Mouse (Mus musculus): Measurements from ENCODE around the gene Siae. TPM values are rescaled to one million over a fixed set of nuclear protein-coding genes. Genes with fewer than 3 reads are reported as not detected.

The Siae gene
- polyA plus RNA-seq, 1 experiment from 2014 or later, result 8.5 TPM

DNA sequence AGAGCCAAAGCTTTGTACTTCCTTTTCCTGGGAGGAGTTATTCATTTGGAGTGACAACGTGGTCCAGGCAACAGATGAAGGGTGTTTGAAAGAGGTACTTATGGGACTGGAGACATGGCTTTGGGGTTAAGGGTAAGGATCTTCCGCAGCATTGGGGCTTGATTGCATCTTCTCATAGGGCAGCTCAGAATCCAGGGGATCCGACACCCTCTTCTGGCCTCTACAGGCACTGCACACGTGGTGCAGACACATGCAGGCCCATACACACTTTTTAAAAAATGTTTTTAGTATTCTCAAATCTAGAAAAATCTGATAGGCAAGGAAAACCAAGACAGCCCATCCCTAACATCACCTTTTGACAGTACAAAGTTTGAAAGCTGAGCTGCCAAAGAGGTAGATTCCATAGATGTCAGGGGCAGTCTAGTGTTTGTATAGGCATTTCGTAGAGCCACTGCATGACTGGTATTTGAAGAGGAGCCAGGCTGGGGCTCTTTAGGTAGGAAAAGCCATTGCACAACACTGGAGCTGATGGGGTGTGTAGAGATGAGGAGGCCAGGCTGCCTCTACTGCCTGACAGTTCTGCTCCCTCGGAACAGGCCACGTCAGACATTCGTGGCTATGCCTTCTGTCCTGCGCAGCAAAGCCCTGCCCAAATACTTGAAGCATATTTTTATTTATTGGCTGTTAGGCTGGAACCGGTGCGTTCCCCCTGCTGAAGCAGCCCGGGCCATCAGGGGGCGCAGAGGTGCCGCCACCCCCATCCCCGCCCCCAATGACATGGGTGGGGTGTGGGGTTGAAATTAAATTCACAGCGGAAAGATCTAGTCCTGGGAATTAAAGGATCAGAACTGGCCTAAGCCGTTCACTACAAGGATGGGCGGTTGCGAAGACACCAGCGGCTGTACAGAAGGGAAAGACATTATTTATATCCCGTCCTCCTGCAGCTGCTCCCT lies 28.8 kb upstream of the Siae start:
- no peak overlapping the region for H3K27ac ChIP-seq (ENCODE audit: low read depth, low read length)
- H3K36me3 ChIP-seq (ENCODE audit: control insufficient read depth, insufficient read depth, low read length), result peaks cover 4% of the 10 kb centered on the region
- H3K9me3 ChIP-seq (ENCODE audit: control insufficient read depth, low read length), result no peaks in the 10 kb centered on the region
- H3K4me2 ChIP-seq (ENCODE audit: low read depth, low read length, severe bottlenecking), result no peak overlapping the region
- DNase-seq (ENCODE audit: low spot score) (no peak), ATAC-seq (replicated peaks; ENCODE audit: low FRiP score) (no peak)
- H3K4me1 ChIP-seq (replicated peaks; ENCODE audit: control insufficient read depth, insufficient read depth, low read length), result peaks cover 12% of the 10 kb centered on the region; the same call in 1 of the 2 replicates
- H3K9ac ChIP-seq (ENCODE audit: low read length), result no peak overlapping the region
- peaks cover 54% of the 10 kb centered on the region for H3K27me3 ChIP-seq (ENCODE audit: control insufficient read depth, insufficient read depth, low read length)
- 22% methylated on average over 21 of the region's 21 CpGs for WGBS
- H3K4me3 ChIP-seq (ENCODE audit: low read depth, low read length), result no peak overlapping the region

DNA sequence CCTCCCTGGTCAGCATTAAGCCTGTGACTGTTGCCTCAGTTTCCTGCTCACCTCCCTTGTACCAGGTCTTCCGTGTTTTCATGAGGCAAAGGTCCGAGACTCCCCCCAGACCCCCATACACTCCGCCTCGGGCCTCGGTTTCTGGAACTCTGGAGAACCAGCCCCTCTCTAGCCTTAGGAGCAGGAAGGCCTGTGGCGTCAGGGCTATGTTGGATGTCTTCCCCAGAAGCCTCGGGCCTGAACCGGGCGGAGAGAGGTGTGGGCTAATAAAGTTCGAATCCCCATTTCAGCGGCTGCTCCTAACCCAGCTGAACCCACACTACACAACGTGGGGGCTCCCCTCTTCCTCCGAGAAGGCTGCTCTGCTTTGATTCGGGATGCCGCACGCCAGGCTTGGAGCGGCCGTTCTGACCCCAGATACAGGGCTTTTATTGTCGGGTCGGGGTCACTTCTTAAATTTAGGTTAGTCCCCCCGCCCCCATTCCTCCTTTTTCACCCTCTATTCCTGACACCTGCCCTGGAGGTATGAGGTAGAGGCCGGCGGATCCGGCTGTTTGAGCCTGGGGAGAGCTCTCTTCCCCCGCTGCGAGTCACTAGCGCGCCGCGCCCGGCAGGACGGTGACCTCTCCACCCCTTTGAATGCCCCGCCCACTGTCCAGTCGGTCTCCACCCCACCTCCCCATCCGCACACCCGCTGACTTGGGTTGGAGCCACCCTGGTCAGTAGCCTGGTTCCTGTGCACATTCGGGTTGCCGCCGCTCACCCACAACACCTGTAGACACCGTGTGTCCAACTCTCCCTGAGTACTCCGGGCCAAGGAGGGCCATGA lies 27.9 kb upstream of the Siae start, which contains the start of gene Esam:
TSS of gene Esam (plus strand) at position 683 of the 829 bp plus-strand sequence.
- no peak within 1 kb of the TSS for H3K9ac ChIP-seq (ENCODE audit: low read length)
- peak; percentile 64 for DNase-seq (ENCODE audit: low spot score)
- peaks cover 12% of the 10 kb centered on the region; the same call in 1 of the 2 replicates for H3K4me1 ChIP-seq (replicated peaks; ENCODE audit: control insufficient read depth, insufficient read depth, low read length)
- no peak within 1 kb of the TSS for H3K27ac ChIP-seq (ENCODE audit: low read depth, low read length)
- ATAC-seq (replicated peaks; ENCODE audit: low FRiP score), result no peak
- H3K27me3 ChIP-seq (ENCODE audit: control insufficient read depth, insufficient read depth, low read length), result peaks cover 59% of the 10 kb centered on the region
- no peaks in the 10 kb centered on the region for H3K9me3 ChIP-seq (ENCODE audit: control insufficient read depth, low read length)
- 1% methylated on average over 41 of the region's 41 CpGs for WGBS
- H3K36me3 ChIP-seq (ENCODE audit: control insufficient read depth, insufficient read depth, low read length), result peaks cover 4% of the 10 kb centered on the region
- 0 out of 2 replicates have a peak within 1 kb of the TSS, but pooled peaks have one; percentile 5 for H3K4me2 ChIP-seq (ENCODE audit: low read depth, low read length, severe bottlenecking)
- no peak within 1 kb of the TSS for H3K4me3 ChIP-seq (ENCODE audit: low read depth, low read length)

DNA sequence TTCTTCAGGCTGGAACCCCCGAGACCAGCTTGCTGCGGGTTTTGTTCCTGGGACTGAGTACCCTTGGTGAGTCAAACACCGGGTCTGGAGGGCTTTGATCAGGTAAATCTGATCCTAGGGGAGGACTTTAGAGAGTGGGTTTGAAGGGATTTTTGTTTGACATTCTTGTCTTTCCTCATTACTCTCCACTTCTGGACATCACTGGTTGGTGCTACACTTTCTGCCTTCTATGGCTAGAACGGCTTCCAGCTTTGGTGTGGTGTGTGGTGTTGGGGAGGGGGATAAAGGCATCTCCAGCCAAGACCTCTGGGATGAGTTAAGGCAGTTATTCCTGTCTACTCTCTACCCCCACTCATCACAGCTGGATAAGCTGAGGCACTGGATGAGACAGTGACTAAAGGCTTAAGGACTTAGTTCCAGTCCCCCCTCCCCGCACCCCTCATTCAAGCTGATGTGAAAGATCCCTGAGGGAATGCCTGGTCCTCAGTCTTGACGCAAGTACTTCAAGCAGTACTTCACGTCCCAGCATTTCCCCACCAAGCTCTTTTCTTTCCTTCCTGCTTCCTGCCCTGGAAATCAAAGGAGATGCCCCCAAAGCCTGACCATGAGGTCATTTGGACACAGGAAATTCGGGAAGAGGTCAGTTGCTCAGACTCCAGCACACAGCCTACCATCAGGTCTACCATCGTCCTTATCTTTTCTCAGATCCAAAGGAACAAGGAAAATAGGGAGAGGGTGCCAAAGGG lies 27.1 kb upstream of the Siae start:
- DNase-seq (ENCODE audit: low spot score) (no peak), ATAC-seq (replicated peaks; ENCODE audit: low FRiP score) (no peak)
- Histone ChIP-seq H3K4me1 (replicated peaks; ENCODE audit: control insufficient read depth, insufficient read depth, low read length) (peaks cover 12% of the 10 kb centered on the region; the same call in 1 of the 2 replicates), H3K27me3 (ENCODE audit: control insufficient read depth, insufficient read depth, low read length) (peaks cover 59% of the 10 kb centered on the region), H3K4me3 (ENCODE audit: low read depth, low read length) (no peak overlapping the region), H3K36me3 (ENCODE audit: control insufficient read depth, insufficient read depth, low read length) (no peaks in the 10 kb centered on the region; the same call in 1 of the 2 replicates), H3K4me2 (ENCODE audit: low read depth, low read length, severe bottlenecking) (no peak overlapping the region), H3K9ac (ENCODE audit: low read length) (no peak overlapping the region), H3K27ac (ENCODE audit: low read depth, low read length) (no peak overlapping the region), H3K9me3 (ENCODE audit: control insufficient read depth, low read length) (no peaks in the 10 kb centered on the region)
- 18% methylated on average over 9 of the region's 9 CpGs for WGBS

DNA sequence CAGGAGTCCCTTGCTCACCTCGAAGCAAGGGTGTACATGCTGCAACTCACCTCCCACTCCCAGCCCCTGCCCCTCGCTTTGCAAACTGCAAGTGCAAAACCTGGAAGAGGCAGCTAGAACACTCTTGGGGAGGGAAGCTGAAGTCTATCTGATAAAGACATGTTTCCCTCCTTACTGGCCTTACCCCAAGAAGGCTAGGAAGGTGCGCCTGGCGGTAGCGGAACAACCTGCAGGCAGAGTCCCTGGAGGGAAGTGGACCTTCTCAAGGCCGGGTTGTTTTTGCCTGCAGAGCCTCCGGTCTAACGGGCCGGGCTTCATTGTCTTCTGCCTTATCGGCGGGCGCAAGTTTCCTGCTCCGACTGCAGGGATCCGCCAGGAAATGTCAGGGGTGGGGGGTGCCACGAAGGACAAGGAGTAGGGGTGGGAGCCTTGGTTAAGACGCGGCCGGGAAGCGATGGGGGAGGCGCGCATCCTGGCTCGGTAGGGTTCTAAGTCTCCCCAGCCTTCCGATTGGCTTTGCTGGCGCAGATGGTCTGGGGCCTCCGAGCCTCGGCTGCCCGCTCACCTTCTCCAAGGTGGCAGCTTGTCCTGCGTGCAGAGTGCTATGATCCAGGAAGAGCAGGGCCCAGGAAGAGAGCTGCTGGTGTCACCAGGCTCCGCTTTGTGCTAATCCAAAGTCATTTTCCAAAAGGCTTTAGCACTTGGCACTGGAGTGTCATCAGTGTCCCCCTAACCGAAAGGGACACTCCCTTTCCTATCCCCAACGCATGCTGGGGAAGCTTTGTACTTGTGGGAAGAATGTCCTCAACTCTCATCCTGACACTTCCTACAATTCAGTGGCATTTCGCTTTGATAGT lies 25.2 kb upstream of the Siae start:
- Histone ChIP-seq H3K9me3 (ENCODE audit: control insufficient read depth, low read length) (no peaks in the 10 kb centered on the region), H3K9ac (ENCODE audit: low read length) (peak overlapping the region; percentile 36), H3K27ac (ENCODE audit: low read depth, low read length) (no peak overlapping the region), H3K36me3 (ENCODE audit: control insufficient read depth, insufficient read depth, low read length) (no peaks in the 10 kb centered on the region), H3K4me2 (ENCODE audit: low read depth, low read length, severe bottlenecking) (peak overlapping the region; percentile 47), H3K4me3 (ENCODE audit: low read depth, low read length) (peak overlapping the region; percentile 25), H3K27me3 (ENCODE audit: control insufficient read depth, insufficient read depth, low read length) (peaks cover 59% of the 10 kb centered on the region), H3K4me1 (replicated peaks; ENCODE audit: control insufficient read depth, insufficient read depth, low read length) (peaks cover 12% of the 10 kb centered on the region; the same call in 1 of the 2 replicates)
- WGBS, result under 1% methylated on average over 32 of the region's 32 CpGs
- peak; percentile 71 for DNase-seq (ENCODE audit: low spot score)
- ATAC-seq (replicated peaks; ENCODE audit: low FRiP score), result peak; percentile 55

DNA sequence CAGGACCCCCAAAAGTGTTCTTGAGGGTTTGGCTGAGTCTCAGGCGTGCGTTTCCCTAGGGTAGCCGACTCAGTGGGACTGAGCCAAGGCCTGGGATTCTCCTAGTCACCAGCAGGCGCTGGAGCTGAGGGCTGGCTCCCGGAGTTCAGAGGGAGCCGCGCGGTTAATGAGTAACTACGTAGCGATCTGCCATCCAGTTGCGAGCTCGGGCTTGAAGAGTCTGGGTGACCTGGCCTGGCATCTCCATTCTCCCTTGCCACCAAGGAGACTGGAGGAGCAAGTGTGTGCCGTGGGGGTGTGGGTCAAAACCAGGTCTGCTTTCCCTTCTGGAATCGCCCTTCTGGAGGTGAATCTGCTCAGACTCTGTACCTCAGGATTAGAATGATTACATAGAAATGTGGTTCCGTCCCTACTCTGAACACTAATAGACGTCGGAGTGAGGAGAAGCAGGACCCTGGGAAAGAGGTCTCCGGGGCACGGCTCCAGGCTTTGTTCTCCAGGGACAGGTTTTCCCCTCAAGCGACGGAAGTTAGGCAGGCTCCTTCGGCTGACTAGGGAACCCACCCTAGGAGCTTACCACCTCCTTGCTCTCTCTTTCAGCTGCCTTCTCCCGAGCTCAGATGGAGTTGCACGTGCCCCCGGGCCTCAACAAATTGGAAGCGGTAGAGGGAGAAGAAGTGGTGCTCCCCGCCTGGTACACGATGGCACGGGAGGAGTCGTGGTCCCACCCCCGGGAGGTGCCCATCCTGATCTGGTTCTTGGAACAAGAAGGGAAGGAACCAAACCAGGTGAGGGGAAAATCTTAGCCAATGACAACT lies 24.4 kb upstream of the Siae start:
- Histone ChIP-seq H3K4me1 (replicated peaks; ENCODE audit: control insufficient read depth, insufficient read depth, low read length) (peaks cover 12% of the 10 kb centered on the region; the same call in 1 of the 2 replicates), H3K9ac (ENCODE audit: low read length) (peak overlapping the region; percentile 23), H3K4me2 (ENCODE audit: low read depth, low read length, severe bottlenecking) (peak overlapping the region; percentile 47), H3K27me3 (ENCODE audit: control insufficient read depth, insufficient read depth, low read length) (peaks cover 56% of the 10 kb centered on the region), H3K4me3 (ENCODE audit: low read depth, low read length) (peak overlapping the region; percentile 25), H3K27ac (ENCODE audit: low read depth, low read length) (no peak overlapping the region), H3K36me3 (ENCODE audit: control insufficient read depth, insufficient read depth, low read length) (no peaks in the 10 kb centered on the region), H3K9me3 (ENCODE audit: control insufficient read depth, low read length) (no peaks in the 10 kb centered on the region)
- DNase-seq (ENCODE audit: low spot score), result peak; percentile 77
- peak; percentile 72 for ATAC-seq (replicated peaks; ENCODE audit: low FRiP score)
- 1% methylated on average over 31 of the region's 31 CpGs for WGBS

DNA sequence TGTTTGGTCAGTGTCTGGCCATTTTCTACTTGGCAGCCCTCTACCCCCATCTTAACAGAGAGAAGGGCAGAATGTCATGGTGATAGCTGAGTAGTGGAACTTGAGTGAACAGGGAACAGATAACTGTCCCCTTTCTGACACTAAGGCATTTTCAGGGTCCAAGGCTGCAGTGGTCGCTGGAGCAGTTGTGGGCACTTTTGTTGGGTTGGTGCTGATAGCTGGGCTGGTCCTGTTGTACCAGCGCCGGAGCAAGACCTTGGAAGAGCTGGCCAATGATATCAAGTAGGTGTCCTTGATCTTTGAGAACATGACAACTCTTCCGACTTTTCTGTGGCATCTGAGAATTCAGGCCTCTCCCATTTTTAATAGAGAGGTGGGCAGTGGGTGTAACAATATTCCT lies 18.6 kb upstream of the Siae start:
- DNase-seq (ENCODE audit: low spot score) (no peak), ATAC-seq (replicated peaks; ENCODE audit: low FRiP score) (no peak)
- H3K4me3 ChIP-seq (ENCODE audit: low read depth, low read length), result no peak overlapping the region
- no peaks in the 10 kb centered on the region for H3K9me3 ChIP-seq (ENCODE audit: control insufficient read depth, low read length)
- no peak overlapping the region for H3K27ac ChIP-seq (ENCODE audit: low read depth, low read length)
- H3K9ac ChIP-seq (ENCODE audit: low read length), result no peak overlapping the region
- H3K4me2 ChIP-seq (ENCODE audit: low read depth, low read length, severe bottlenecking), result no peak overlapping the region
- H3K4me1 ChIP-seq (replicated peaks; ENCODE audit: control insufficient read depth, insufficient read depth, low read length), result no peaks in the 10 kb centered on the region
- H3K27me3 ChIP-seq (ENCODE audit: control insufficient read depth, insufficient read depth, low read length), result peaks cover 4% of the 10 kb centered on the region; the same call in 1 of the 2 replicates
- 82% methylated on average over 4 of the region's 4 CpGs for WGBS
- no peaks in the 10 kb centered on the region for H3K36me3 ChIP-seq (ENCODE audit: control insufficient read depth, insufficient read depth, low read length)

DNA sequence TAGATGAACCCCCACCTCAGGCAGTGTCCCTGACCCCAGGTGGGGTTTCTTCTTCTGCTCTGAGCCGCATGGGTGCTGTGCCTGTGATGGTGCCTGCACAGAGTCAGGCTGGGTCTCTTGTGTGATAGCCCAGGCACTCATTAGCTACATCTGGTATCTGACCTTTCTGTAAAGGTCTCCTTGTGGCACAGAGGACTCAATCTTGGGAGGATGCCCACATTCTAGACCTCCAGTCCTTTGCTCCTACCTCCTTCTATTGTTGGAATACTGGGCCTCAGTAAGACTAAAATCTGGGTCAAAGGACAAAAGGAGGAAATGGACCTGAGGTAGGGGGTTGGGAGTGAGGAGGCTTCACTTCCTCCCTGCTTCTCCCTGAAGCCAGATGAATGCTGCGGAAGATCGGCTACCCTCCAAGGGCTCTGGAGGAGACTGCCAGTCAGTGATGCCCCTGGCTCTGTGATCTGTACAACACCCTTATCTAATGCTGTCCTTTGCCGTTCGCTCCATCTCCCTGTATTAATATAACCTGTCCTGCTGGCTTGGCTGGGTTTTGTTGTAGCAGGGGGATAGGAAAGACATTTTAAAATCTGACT lies 17.7 kb upstream of the Siae start:
- no peak overlapping the region for H3K4me2 ChIP-seq (ENCODE audit: low read depth, low read length, severe bottlenecking)
- ATAC-seq (replicated peaks; ENCODE audit: low FRiP score), result no peak

More for the DNA sequence above, 17.7 kb upstream of the Siae start:
- DNase-seq (ENCODE audit: low spot score), result no peak
- Histone ChIP-seq H3K9me3 (ENCODE audit: control insufficient read depth, low read length) (no peaks in the 10 kb centered on the region), H3K36me3 (ENCODE audit: control insufficient read depth, insufficient read depth, low read length) (no peaks in the 10 kb centered on the region), H3K4me3 (ENCODE audit: low read depth, low read length) (no peak overlapping the region), H3K27ac (ENCODE audit: low read depth, low read length) (no peak overlapping the region), H3K27me3 (ENCODE audit: control insufficient read depth, insufficient read depth, low read length) (no peaks in the 10 kb centered on the region), H3K4me1 (replicated peaks; ENCODE audit: control insufficient read depth, insufficient read depth, low read length) (no peaks in the 10 kb centered on the region), H3K9ac (ENCODE audit: low read length) (no peak overlapping the region)
- 78% methylated on average over 5 of the region's 5 CpGs for WGBS
